Mouse (Mus musculus): ENCODE data around the gene Kcnc1.

Kcnc1 gene

DNA sequence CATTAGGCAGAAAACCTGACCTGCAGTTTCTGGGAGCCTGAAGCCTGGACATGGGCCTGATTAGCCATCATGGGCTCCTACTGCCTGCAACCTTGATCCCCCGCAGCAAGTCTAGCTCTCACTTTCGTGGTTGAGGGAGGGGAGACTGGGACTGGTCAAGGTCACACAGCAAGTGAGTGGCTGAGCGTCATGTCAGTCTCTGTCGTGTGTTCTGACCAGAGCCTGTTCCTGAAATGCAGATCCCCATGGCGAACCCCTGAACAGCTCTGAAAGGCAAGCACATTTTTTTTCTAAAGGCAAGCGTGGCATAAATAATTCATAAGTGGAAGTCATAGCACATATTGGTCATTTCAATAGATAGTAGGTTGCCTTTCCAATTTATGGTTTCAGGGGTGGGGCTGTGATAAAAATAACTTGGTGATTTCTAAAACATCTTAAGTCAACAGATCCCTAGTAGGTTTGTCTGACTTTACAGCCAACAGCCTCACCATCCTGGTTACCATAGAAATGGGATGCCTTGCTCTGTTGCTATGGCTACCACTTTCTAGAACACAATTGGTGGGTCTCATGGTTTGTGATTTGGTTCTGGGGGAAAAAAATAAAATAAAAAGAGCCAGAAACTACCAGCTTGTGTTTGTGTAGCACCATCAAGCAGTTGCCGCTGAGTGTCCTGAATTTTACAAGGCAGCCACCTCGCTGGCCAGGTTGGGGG lies 25.9 kb downstream of the Kcnc1 start:
- no peak for DNase-seq (ENCODE audit: low spot score)

DNA sequence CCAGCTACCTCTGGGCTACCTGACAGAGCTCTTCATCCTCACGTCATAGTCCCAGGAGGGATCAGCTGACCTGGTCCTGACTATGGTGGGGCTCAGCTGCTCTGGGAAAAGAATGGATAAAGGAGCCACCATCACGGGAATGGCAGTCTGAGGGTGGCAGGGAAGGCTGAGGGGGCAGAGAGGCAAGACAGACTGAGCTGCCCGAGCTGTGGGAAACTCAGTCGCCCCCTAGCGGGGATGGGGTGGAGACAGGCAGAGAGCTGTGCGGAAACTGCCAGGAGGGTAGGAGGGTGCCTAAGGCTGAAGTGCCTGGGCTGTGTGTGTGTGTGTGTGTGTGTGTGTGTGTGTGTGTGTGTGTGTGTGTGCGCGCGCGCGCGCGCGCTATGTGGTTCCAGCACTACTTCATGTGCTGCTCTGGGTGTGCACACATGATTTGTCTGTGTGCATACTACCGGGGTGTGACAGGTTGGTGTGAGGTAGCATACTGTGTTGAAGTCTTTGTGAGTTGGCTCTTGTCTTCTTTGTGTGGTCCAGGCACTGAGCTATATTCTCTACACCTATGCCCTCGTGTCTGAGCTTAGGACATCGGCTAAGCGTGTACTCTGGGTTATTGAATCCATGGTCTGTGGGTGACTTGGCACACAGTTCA lies 26.6 kb downstream of the Kcnc1 start:
- peak; percentile 1 for DNase-seq (ENCODE audit: low spot score)

DNA sequence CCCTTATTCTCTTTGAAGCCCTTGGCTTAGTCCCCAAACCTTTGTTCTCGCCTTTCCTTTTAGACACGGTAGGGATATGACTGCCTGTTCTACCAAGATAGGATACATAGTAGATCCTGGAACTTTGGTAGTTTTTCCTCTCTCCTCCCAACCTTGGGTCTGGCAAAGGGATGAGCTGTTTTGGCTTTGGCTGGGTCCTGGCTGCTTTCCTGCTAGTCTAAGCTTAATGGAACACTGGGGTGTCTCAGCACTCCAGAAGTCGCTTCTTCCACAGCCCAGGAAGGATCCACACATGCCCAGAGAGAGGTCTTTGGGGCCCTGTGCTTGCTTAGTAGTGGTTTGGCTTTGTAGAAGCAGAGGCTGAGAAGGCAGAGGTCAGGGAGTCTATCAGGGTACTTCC lies 27.7 kb downstream of the Kcnc1 start:
- no peak for DNase-seq (ENCODE audit: low spot score)

DNA sequence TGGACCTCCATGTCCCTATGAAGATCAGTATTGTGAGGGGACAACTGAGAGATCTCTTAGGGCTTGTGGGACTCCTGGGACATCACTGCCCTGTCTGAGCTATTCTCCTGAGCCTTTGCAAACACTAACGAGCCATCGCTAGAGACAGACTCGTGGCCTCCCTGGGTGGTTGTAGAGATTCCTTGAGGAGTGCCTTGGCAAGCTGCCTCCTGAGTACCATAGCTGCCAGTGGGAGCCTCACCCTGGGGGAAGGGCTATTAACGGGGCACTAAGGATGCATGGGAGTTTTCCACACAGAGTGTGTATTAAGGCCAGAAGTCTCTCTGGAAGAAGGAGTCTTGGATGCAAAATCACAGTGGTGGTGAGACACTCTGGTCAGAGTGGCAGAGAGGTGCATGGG lies 28.7 kb downstream of the Kcnc1 start:
- DNase-seq (ENCODE audit: low spot score): no peak

DNA sequence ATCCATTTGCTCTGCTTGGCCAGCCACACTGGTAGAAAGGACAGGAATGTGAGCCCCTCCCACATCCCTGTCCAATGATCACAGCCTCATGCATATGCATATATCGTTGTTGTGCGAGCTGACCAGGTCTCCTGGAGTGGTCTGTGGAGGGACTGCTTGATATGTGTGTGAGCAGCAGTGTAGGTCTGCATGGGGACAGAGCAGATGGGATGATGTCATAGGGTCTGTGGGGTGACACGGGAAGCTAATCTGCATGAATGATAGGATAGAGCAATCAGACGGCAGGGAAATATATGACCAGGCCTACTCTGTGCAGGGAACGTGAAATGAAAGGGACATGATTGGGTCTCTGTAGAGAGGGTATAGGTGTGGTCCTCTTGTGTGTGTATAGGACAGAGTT lies 37.6 kb downstream of the Kcnc1 start:
- DNase-seq (ENCODE audit: low spot score): no peak

DNA sequence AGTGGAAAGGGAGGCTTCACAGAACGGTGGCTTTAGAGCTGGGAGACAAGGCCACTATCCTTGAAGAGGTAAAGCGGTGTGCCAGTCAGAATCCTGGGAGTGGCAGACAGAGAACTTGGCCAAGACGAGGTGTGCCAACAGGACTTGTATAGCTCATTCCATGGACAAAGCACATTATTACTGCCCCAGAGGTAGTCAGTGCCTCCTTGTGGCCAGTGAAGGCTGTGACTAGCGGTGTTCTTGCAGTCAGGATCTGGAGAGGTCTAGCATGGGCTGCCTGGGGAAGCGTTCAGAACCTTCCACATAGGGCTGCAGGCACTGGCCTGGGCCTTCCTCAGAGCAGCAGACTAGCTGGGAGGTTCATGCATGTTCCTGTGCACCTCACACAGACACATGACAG lies 39.5 kb downstream of the Kcnc1 start:
- DNase-seq (ENCODE audit: low spot score): no peak

DNA sequence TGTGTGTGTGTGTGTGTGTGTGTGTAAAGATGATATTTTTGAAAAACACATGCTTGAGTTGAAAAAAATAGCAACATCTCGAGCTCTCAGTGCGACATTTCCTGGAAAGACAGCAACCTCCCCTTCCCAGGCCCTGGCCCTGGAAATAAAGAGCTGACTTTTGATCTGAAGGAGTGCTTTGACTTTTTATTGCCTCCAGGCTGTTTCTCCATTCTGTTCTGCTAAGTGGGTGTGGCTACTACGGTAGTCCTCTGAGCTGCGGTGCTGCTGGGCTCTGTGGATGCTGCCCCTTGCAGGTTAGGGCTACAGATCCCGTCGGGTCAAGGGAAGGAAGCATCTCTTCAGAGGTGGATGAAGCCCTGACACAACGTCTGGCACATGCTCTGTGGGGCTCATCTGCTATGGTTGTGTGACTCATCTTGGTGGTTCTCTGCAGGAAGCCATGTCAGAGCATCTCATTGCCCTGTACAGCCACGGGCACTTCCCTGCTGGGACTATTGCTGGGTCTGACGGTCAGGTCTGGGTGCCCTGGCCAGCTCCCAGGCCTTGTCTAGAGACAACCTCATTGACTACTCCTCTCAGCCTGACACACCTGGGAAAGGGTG lies 42.3 kb downstream of the Kcnc1 start:
- no peak for DNase-seq (ENCODE audit: low spot score)

DNA sequence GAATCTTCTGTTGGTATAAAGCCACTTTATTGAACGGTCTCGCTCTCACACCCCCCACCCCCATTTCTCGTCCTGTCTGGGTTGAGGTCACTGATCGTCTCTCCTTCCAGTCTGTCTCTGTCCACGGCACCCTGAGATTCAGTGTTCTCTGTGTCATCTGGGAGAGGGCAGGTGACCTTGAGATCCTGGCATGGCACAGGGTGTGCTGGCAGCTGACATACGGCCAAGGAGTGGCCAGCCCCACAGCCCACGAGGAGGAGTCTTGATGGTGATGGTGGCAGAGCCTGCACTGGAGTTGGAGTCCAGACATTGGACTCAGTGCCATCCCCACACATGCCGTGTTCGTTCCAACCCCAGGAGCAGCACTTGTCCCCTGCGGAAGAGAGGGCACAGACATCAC lies 46.9 kb downstream of the Kcnc1 start:
- DNase-seq (ENCODE audit: low spot score): no peak

DNA sequence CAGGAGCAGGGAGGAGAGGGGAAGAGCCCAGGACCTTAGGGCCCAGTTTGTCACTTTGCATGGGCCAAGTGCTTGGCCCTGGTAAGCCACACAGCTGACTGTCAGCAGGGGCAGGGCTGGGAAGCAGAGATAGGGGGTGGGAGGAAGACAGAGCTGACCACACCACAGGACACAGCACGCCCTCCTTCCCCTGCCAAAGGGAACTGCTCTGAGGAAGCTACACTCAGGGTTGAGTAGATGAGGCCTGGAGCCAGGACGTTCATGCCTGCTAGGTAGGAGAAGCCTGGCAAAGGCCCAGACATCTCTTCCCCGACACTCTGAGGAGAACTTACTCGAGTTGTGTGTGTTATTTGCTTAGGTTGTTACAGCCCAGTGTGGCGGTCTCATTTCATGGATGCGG lies 49.6 kb downstream of the Kcnc1 start:
- DNase-seq (ENCODE audit: low spot score): no peak

DNA sequence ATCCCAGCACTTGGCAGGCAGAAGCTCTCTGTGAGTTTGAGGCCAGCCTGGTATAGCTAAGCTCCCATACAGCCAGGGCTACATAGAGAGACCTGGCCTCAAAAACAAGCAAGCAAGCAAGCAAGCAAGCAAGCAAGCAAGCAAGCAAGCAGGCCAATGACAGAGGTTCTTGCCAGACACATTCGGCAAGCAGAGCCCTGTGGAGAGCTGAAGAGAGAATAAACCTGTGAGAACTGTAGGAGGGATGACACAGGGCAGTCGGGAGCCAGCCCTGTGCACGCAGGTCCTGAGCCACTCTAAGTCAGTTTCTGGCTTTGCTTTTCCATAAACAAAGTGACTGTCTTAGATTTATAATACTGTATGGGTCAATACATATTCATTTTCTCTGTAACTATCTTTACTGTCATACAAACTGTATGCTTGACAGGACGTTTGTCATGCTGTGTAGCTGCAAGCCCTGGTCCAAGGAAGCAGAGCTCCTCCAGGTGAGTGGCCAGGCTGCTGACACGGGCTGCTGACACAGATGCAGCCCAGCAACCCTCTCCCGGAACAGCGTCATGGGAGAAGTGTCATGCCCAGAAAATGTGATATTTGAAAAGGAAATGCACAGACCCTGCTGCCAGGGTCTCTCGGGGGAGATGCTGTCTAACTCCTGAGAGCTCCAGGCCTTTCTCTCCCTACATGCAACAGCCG lies 51.3 kb downstream of the Kcnc1 start:
- no peak for DNase-seq (ENCODE audit: low spot score)

DNA sequence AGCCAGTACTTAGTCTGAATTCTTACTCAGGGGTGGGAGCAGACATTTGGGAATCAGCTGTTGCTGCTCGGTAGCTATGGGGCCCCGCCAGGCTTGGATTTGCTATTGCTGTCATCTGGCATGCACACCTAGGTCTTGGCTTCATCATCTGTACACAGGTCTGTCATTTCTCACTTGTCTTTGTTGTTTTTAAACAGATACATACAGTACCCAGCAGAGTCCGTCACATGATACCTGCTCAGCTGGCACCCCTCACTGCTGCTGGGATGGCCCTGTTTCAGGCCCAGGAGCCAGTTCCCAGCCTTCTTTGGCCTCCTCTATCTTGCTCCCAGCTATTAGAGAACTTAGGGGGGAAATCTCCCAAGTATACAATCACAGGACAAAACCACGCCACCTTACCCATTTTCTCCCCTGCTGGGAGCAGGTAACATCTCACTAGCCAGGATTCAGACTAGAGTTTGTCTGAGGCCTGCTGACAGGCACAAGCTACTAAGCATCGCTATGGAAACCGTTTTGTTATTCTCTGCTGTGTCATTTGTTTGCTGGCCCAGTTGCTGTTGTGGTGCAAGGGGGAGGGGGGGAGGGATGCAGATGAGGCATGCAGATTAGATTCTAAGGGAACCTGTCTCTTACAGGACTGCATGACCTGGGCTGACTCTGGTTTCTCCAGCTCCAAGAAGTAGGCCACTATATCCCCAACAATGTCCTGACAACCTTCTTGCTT lies 52.8 kb downstream of the Kcnc1 start:
- DNase-seq (ENCODE audit: low spot score): no peak

DNA sequence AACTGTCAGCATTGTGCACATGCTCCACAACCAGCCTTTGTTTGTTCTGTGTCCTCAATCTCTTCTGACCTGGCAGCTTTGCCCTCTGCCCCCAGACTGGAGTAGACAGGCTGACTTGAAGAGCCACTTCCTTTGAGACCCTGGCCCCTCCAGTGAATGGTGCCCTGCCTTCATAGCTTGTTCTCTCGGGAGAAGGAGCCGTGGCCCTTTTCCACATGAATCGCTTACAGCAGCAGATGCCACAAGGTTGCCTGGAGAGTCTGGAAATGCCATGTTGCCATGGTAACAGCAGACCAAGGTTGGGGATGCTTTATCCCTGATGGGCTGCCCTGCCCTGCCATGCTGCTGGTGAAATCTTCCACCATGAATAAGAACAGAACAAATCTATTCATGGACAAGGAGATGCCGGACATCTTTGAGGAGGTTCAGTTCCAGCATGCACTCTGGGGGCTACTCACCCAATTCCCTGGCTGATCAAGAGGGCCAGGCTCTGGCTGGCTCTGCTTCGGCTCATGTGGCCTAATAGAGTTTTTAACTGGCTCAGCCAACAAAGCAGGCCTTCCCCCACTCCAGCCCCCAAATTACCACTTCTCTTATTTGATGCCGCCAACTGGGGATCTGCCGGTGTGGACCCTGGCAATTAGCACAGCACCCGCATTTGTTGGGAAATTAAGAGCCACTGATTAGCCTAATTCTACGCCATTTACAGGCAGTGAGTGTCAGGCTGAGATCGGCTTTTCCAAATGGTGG lies 57.8 kb downstream of the Kcnc1 start:
- DNase-seq (ENCODE audit: low spot score): no peak

DNA sequence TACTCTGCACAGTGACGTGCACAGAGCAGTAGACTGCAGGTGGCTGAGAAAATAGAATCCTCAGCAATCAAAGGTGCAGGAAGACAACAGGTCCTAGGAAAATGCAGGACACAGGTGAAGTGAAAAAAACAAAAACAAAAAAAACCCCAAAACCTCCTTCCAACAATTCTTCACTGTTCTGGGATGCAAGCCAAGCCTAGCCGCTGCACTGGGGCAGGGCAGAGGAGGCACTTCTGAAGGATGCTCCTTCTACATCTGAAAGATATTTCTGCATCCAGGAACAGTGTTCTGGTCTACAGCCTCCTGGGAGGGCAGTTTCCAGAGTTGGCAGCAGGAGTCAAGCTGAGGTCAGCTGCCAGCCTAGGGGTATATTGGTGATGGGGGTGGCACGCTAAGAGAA lies 61.6 kb downstream of the Kcnc1 start:
- DNase-seq (ENCODE audit: low spot score): no peak

DNA sequence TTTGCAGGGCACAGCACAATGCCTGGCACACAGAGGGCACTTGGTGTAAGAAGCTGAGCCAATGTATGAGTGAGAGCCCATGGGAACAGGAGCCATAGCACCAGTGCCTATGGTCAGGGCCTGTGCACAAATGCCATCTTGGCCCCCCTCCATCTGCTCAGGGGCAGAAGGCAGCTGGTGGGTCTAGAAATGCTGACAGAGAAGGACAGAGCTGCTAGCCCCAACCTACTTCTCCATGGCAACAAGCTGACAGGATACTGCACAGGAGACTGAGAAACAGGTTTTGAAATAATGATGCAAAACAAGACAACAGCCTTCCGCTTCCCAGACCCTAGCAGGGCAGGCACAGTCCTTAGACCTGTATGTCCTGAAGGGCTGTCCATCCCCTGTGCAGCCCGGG lies 62.9 kb downstream of the Kcnc1 start:
- DNase-seq (ENCODE audit: low spot score): no peak

DNA sequence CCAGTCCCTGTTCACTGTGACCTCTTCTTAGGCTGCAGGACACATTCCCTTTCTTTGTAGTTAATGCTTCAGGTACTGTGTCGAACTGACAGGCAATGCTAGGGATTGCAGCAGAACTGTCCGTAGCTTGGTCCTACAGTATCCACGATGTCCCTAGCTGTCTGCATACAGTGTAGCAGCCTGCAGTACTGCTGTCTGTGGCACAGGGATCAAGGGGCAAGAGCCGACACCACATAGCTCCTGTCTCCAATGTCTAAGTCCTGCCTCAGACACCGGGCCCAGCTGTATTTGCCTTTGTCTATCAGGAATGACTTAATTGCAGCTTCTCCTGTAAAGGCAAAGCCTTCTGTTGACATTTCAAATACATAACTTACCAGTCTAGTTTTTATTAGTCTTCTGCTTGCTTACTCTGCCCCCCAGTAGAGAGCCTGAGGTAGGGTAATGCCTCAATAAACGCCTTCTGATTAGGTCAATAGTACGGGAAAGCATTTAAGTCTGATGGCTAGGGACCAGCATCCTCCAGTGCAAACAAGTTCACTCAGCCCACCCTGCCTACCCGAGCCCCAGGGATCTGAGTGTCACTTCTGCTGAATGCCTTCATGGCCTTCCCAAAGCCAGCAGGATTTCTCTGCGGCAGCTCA lies 63.4 kb downstream of the Kcnc1 start:
- DNase-seq (ENCODE audit: low spot score): no peak

DNA sequence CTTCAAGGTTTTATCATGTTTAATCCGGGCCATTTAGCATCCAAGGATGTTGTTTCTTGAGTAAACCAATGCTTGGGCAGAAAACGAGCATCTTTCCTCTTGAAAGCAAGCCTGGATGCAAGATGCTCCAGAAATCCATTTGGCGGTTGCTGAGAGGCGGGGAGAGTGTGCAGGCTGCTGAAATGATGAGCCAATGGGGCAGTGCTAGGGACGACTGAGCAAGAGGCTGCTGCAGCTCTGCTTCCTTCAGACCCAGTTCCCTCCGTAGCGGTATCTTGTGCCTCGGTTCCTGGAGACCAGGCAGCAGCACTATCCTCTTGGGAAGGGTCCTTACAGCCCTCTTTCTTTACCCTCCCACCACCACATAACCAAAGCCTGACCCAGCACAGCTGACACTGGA lies 66.0 kb downstream of the Kcnc1 start:
- no peak for DNase-seq (ENCODE audit: low spot score)

DNA sequence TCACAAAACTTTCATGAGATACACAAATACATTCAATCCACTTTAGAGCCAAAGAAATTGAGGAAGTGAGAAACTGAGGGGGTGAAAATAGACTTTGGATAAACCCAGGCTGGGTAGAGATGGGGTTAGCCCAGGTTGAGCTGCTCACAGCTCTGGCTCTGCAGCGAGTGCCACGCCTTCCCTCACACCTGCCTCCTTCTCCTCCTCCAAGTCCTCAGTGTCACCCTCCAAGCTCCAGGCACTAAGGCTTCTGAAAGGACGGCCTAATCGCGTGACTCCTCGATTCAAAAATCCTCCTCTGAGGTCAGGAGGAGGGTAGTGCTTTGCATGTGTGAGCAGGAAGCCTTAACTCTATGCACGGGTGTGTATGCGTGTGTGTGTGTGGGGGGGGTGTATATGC lies 66.8 kb downstream of the Kcnc1 start:
- no peak for DNase-seq (ENCODE audit: low spot score)

DNA sequence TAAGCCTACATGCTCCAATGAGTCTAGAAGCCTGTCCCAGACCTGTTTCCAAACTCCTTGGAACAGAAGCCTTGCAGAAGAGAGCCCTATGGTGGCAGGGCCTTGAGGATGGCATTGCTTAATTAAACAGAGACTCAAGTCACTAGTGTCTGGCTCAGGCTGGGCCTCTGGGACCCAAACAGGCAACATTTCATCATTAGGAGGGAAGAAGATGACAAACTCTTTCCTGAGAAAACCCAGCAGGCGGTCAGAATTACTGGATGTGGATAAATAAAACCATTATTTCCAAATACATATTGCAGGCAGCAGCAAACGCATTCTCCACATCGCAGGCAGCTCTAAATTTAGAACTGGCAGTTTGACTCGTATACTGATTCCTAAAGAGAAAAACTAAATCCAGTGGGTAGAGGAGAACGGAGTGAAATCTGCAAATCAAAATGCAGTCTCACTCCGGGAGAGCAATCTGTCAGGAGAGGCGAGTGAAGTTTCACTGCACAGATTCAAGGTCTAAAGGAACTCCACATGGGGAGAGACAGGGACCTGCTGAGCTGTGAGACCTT lies 70.2 kb downstream of the Kcnc1 start:
- no peak for DNase-seq (ENCODE audit: low spot score)

DNA sequence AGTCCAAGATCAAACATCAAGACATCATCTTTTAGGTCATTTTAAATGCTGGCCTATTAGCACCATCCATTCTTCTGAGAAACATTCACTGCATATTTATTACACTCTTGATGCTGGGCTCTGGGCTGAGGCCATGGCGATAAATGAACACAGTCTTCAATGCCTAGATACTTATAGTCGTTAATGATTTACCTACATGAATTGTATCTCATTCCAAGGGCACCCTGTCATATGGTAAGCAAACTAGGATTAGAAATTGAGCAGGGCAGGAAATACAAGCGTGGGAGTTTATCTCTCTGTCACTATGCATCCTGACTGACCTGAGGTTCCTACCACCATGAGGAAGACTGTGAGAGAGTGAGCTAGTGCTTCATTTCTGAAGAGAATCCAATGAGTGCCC lies 73.2 kb downstream of the Kcnc1 start:
- DNase-seq (ENCODE audit: low spot score): no peak

DNA sequence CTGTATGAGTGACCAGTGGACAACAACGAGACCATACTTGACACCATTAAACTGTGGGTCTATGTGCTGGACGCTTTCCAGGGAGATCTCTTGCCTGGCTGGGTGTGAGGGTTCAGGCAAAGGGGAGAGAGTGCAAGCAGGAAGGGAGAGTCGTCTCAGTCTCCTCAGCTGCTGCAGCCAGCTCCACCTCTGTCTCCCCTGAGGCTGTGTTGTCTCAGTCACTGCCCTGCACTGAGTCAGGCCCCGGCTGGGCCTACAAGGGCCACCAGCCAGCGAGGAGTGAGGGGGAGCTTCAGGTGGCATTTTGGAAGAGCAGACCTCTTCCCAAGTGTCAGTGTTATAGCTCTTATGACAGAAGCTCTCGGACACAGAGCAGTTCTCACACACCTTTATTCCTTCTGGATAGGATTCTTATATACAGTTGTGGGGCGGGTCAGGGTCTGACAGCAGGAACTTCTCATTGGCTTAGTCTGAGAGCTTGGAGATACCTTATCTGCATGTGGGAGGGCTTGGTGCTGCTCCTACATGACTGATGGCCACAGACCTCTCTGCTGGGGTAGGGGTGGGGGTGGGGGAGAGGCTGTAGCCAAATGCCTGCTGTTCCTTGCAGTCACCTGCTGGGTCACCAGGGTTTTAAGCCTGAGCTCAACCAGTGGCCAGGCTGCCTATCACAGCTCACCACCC lies 74.9 kb downstream of the Kcnc1 start:
- DNase-seq (ENCODE audit: low spot score): no peak

All from yolk sac, embryonic 10.5 days (tissue).